Mouse (Mus musculus) hindbrain, embryonic 11.5 days (tissue): Measurements from ENCODE around the gene Pnpla3. TPM values are rescaled to one million over a fixed set of nuclear protein-coding genes. Genes with fewer than 3 reads are reported as not detected.

Source experiments
- ATAC-seq: fragments of 200-750 bp; cut with Nextera tagmentation; 2 replicates; pipeline ENCODE4 v1.8.0; 2017; ENCODE audit warnings: mild to moderate bottlenecking, moderate TSS enrichment, moderate library complexity; ENCODE audit not compliant: low FRiP score
- DNase-seq: peaks from one replicate; pipeline ENCODE4 v3.0.0-alpha.2; 2015; ENCODE audit warnings: low spot score
- H3K27ac ChIP-seq: fragments of 300-500 bp; sonication (generic); 2 replicates; pipeline ENCODE4 v1.5.1; 2014; ENCODE audit warnings: mild to moderate bottlenecking, low read depth, low read length
- H3K27me3 ChIP-seq: fragments of 300-500 bp; sonication (generic); 2 replicates; pipeline ENCODE4 v1.6.1; 2014; ENCODE audit warnings: mild to moderate bottlenecking, low read length, moderate library complexity, mixed read lengths; ENCODE audit not compliant: control insufficient read depth, insufficient read depth
- H3K36me3 ChIP-seq: fragments of 300-500 bp; sonication (generic); 2 replicates; pipeline ENCODE4 v1.6.1; 2014; ENCODE audit warnings: mild to moderate bottlenecking, low read length, moderate library complexity, mixed read lengths; ENCODE audit not compliant: control insufficient read depth, insufficient read depth
- H3K4me1 ChIP-seq: fragments of 300-500 bp; sonication (generic); replicated peaks from 2 replicates; pipeline ENCODE4 v1.6.1; 2014; ENCODE audit warnings: low read length, mixed read lengths; ENCODE audit not compliant: control insufficient read depth, insufficient read depth
- H3K4me2 ChIP-seq: fragments of 300-500 bp; sonication (generic); replicated peaks from 2 replicates; pipeline ENCODE4 v1.6.1; 2014; ENCODE audit warnings: mild to moderate bottlenecking, low read depth, low read length
- H3K4me3 ChIP-seq: fragments of 300-500 bp; sonication (generic); 2 replicates; pipeline ENCODE4 v1.5.1; 2014; ENCODE audit warnings: low read depth, low read length
- H3K9ac ChIP-seq: fragments of 300-500 bp; sonication (generic); 2 replicates; pipeline ENCODE4 v1.6.1; 2014; ENCODE audit warnings: low read depth, low read length
- H3K9me3 ChIP-seq: fragments of 300-500 bp; sonication (generic); 2 replicates; pipeline ENCODE4 v1.6.1; 2016; ENCODE audit warnings: low read length; ENCODE audit not compliant: control insufficient read depth
- WGBS: fragments of 180-500 bp; shearing (Covaris S2); extraction: QIAGEN DNeasy Blood & Tissue Kit; methylation state at CpG from one replicate; pipeline ENCODE4 v1.1.7; 2014; 5-methylcytosine and 5-hydroxymethylcytosine counted together
- polyA plus RNA-seq: library from polyadenylated mRNA; unstranded; fragments of >200 nt; fragmentation: Nextera tagmentation; extraction: Ambion mirVana; gene quantifications from 2 replicates; pipeline ENCODE4 v1.2.1, GENCODE M21; 2014

Gene Pnpla3
- polyA plus RNA-seq: 0.71 and 1.4 TPM in 2 replicates

DNA sequence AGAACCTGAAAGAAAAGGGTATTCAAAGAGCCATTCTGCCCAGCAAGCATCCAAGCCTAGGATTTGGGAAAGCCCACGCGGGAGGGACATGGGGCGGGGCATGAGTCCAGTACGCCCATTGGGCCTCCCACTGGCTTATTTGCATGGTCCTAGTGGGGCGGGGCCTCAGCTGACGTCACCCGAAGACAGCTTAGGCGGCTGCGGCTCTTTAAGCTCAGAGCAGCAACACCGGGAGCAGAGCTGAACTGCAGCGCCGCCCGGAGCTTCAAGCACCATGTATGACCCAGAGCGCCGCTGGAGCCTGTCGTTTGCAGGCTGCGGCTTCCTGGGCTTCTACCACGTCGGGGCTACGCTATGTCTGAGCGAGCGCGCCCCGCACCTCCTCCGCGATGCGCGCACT, at the start of gene Pnpla3:
Gene Pnpla3, plus strand, starts transcription at position 238 of the 400 bp plus-strand sequence.
- Histone ChIP-seq H3K9me3 (no peaks in the 10 kb centered on the region), H3K4me2 (peak within 1 kb of the TSS; percentile 98), H3K27me3 (peaks cover 5% of the 10 kb centered on the region; the same call in 1 of the 2 replicates), H3K4me1 (peaks cover 5% of the 10 kb centered on the region), H3K4me3 (peak within 1 kb of the TSS; percentile 50), H3K27ac (no peak within 1 kb of the TSS), H3K36me3 (no peaks in the 10 kb centered on the region), H3K9ac (peak within 1 kb of the TSS; percentile 62)
- ATAC-seq: peak; percentile 96
- WGBS: under 1% methylated on average over 28 of the region's 28 CpGs
- DNase-seq: peak; percentile 98

DNA sequence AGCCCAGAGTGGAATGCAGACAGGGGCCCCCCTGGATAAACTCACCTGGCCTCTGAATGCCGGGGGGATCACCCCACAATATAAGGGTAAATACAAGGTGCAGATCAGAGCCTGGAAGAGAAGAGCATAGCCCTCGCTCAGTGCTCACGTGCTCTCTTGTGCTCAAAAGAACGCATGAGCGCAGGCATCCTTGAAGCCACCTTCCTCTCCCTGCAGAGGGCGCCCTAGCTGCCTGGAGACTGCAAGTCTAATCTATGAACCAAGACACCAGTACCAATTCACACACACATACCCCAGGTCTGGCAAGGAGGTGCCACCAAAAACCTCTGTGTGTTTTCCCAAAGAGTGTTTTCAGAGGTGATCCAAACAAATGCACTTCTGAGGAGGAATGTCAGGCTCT, 47.0 kb upstream of the Pnpla3 start:
- H3K27me3 ChIP-seq: no peaks in the 10 kb centered on the region; the same call in 1 of the 2 replicates
- 36% methylated on average over 6 of the region's 6 CpGs for WGBS
- H3K27ac ChIP-seq: no peak overlapping the region
- H3K9me3 ChIP-seq: no peaks in the 10 kb centered on the region
- ATAC-seq (no peak), DNase-seq (peak; percentile 69)
- no peak overlapping the region for H3K4me3 ChIP-seq
- no peaks in the 10 kb centered on the region for H3K4me1 ChIP-seq
- no peak overlapping the region for H3K4me2 ChIP-seq
- H3K36me3 ChIP-seq: no peaks in the 10 kb centered on the region
- no peak overlapping the region for H3K9ac ChIP-seq

DNA sequence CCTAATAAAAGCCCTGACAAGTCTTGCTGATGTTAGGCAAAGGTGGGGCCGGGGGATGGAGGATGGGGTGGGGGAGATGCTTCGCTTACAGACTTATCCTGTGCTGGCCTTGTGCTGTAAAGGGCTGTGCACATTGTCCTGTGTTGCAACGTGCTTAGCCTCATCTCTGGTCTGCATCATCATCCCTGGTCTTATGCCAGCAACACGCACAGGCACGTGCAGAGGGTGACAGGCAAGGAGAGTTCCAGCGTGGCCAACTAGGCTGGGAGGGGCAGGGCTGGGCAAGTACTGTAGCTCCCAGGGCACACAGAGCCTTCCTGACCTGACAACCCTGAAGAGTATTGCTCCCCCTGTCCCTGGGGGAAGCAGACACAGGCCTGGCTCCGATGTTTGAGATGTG, 46.6 kb upstream of the Pnpla3 start:
- Histone ChIP-seq H3K9me3 (no peaks in the 10 kb centered on the region), H3K36me3 (no peaks in the 10 kb centered on the region), H3K4me2 (no peak overlapping the region), H3K4me3 (no peak overlapping the region), H3K4me1 (no peaks in the 10 kb centered on the region), H3K27ac (no peak overlapping the region), H3K9ac (no peak overlapping the region), H3K27me3 (no peaks in the 10 kb centered on the region; the same call in 1 of the 2 replicates)
- ATAC-seq (no peak), DNase-seq (no peak)
- WGBS: 85% methylated on average over 7 of the region's 7 CpGs

DNA sequence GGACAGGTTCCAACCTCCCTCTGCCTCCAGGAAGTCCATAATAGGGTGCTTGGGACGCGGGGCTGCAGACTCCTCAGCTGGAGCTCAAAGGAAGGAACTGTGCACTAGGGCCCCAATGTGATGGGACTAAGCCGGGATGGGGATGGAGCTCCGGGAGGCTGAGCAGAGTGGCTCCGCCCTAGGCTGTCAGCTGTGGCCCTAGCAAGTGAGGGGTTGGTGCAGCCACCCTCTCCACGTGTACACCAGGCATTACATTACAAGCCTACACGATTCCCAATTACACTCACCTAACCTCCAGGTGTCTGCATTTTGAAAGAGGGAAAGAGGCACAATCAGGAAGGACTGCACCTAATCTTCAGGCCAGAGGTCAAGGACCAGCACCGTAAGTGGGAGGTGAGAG, 44.6 kb upstream of the Pnpla3 start, which contains the start of gene Pnpla5:
Gene Pnpla5, minus strand, starts transcription at position 101 of the 400 bp plus-strand sequence.
- Histone ChIP-seq H3K9ac (no peak within 1 kb of the TSS), H3K27me3 (no peaks in the 10 kb centered on the region; the same call in 1 of the 2 replicates), H3K4me2 (no peak within 1 kb of the TSS), H3K9me3 (no peaks in the 10 kb centered on the region), H3K27ac (no peak within 1 kb of the TSS), H3K4me1 (no peaks in the 10 kb centered on the region), H3K36me3 (no peaks in the 10 kb centered on the region), H3K4me3 (no peak within 1 kb of the TSS)
- DNase-seq (no peak), ATAC-seq (no peak)
- 70% methylated on average over 8 of the region's 8 CpGs for WGBS

DNA sequence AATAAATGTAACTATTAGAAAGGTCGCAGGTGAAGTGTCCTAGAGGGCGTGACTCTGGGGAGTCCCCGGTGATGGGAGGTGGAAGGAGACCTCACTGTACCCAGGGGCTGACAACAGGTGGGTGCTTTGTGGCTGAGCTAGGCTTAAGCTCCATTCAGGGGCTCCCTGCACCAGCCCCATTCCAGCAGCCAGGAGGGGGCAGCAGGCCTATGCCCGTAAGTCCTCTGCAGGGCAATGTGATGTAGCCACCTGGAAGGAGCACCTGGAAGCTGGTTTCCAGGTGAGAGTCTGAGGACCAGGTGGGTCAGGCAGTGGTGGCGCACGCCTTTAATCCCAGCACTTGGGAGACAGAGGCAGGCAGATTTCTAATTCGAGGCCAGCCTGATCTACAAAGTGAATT, 43.6 kb upstream of the Pnpla3 start:
- Histone ChIP-seq H3K27me3 (no peaks in the 10 kb centered on the region; the same call in 1 of the 2 replicates), H3K4me3 (no peak overlapping the region), H3K36me3 (no peaks in the 10 kb centered on the region), H3K9me3 (no peaks in the 10 kb centered on the region), H3K4me2 (no peak overlapping the region), H3K27ac (no peak overlapping the region), H3K4me1 (no peaks in the 10 kb centered on the region), H3K9ac (no peak overlapping the region)
- 71% methylated on average over 7 of the region's 7 CpGs for WGBS
- ATAC-seq: no peak
- DNase-seq: no peak

DNA sequence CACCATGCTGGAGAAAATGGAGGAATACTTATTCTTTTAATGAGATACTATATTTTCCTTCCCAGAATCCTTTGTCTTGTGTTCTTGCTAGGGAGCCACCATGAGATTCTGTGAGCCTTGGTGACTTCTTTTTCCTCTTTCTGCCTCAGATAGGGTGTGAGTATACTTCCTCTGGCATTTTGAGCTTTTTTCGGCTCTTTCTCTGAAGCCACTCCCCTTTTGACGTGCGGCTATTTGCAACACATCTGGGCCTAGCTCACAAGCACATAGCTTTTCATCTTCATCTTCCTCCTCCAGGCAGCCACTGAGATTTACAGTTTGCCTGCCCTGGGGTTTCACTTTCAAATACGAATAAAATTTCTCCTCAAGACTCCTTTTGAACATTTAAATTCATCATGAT, 41.2 kb upstream of the Pnpla3 start:
- Histone ChIP-seq H3K27me3 (no peaks in the 10 kb centered on the region; the same call in 1 of the 2 replicates), H3K4me3 (no peak overlapping the region), H3K4me1 (no peaks in the 10 kb centered on the region), H3K4me2 (no peak overlapping the region), H3K27ac (no peak overlapping the region), H3K9ac (no peak overlapping the region), H3K9me3 (no peaks in the 10 kb centered on the region), H3K36me3 (no peaks in the 10 kb centered on the region)
- 79% methylated on average over 4 of the region's 4 CpGs for WGBS
- ATAC-seq (no peak), DNase-seq (no peak)

DNA sequence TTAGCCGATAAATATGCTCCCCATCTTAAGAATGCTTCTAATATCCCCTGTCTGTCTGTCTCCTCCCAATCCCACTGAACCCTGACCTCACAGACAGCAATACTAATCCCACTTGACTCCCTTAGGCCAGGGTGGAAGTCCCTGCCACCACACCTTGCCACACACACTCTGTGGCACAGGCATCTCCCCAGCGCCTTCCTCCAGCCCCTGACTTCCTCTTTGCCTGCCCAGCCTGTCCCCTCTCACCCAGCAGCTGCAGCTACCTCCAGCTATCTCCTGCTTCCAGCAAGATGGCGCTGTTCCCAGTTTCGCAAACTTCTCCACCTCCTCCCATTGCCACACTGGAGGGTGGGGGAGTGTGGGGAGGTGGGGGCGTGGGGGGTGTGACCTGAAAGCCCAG, 40.8 kb upstream of the Pnpla3 start:
- Histone ChIP-seq H3K9me3 (no peaks in the 10 kb centered on the region), H3K36me3 (no peaks in the 10 kb centered on the region), H3K4me3 (no peak overlapping the region), H3K9ac (no peak overlapping the region), H3K4me1 (no peaks in the 10 kb centered on the region), H3K27ac (no peak overlapping the region), H3K27me3 (no peaks in the 10 kb centered on the region; the same call in 1 of the 2 replicates), H3K4me2 (no peak overlapping the region)
- no peak for DNase-seq
- ATAC-seq: no peak
- WGBS: 33% methylated on average over 5 of the region's 5 CpGs

DNA sequence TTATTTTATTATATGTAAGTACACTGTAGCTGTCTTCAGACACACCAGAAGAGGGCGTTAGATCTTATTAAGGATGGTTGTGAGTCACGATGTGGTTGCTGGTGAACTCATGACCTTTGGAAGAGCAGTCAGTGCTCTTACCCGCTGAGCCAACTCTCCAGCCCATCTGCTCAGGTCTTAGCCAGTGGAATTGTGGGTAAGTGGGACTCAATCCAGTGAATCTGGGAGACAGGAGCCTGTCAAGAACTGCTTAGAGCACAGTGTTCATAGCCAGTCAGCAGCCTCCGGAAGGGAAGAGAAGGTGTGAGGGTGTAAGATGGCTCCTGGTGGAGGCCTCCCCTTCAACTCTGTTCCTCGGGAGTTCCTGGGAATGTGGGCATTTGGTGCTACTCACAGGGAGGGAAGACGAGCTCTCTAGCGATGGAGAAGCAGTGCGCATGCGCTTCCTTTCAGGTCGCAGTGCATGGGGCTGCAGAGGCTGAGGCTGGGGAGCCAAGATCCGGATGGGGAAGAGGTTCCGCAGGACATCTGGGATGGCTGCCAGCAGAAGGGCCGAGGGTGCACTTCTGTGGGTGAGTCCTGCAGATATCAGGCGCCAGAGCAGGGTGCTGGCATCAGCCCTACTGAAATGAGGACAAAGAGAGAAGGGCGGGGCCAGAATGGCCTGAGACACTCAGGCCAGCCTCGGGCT, 36.4 kb upstream of the Pnpla3 start:
- Histone ChIP-seq H3K36me3 (no peaks in the 10 kb centered on the region), H3K9ac (no peak overlapping the region), H3K4me1 (no peaks in the 10 kb centered on the region), H3K4me2 (no peak overlapping the region), H3K27me3 (no peaks in the 10 kb centered on the region), H3K9me3 (no peaks in the 10 kb centered on the region), H3K27ac (no peak overlapping the region), H3K4me3 (no peak overlapping the region)
- ATAC-seq (no peak), DNase-seq (no peak)
- WGBS: 70% methylated on average over 16 of the region's 16 CpGs

DNA sequence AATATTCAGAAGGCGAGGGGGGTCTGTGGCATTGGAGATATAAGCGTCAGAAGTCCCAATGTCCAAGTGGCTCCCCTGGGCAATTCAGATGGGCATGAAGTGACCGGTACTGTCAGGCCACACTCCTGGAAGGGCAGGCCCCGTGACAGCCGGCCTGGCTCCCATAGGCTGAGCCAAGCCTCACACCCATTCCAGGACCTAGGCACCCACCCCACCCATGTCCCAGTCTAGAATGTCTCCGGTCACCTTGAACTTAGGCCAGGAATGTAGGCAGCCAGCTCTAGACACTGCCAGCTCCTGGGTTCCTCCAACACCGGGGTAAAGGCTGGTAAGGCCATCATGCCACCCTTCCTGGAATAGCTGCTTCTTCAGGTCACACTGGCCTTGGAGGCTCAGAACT, 35.7 kb upstream of the Pnpla3 start:
- H3K27ac ChIP-seq: no peak overlapping the region
- H3K4me2 ChIP-seq: no peak overlapping the region
- DNase-seq: no peak
- H3K9me3 ChIP-seq: no peaks in the 10 kb centered on the region
- H3K4me1 ChIP-seq: 0 out of 2 replicates have a peak, but pooled peaks cover 1% of the 10 kb centered on the region
- no peaks in the 10 kb centered on the region for H3K27me3 ChIP-seq
- ATAC-seq: no peak
- no peak overlapping the region for H3K9ac ChIP-seq
- H3K4me3 ChIP-seq: no peak overlapping the region
- WGBS: 90% methylated on average over 7 of the region's 7 CpGs
- no peaks in the 10 kb centered on the region for H3K36me3 ChIP-seq
